Mouse (Mus musculus) kidney, adult 18-20 months (tissue): ENCODE measurements around the gene Col4a2.

ENCODE experiments used
- DNase-seq: peaks from one replicate; pipeline ENCODE4 v3.0.0; 2021

Gene Col4a2

GRCm38 (mm10) chr8:11362278-11363214 is 49.9 kb downstream of the Col4a2 start:
- peak; percentile 22 for DNase-seq

GRCm38 (mm10) chr8:11363340-11364126 is 50.9 kb downstream of the Col4a2 start:
- no peak for DNase-seq

- DNase-seq: no peak
These were observed 53.6 kb downstream of the Col4a2 start for GRCm38 (mm10) chr8:11366251-11366650.

- DNase-seq: no peak
These were observed 54.1 kb downstream of the Col4a2 start for GRCm38 (mm10) chr8:11366741-11367140.

- DNase-seq: no peak
These were observed 55.1 kb downstream of the Col4a2 start for GRCm38 (mm10) chr8:11367670-11368069.

GRCm38 (mm10) chr8:11369526-11370203 is 57.1 kb downstream of the Col4a2 start:
- DNase-seq: peak; percentile 28

GRCm38 (mm10) chr8:11371347-11371746 is 58.7 kb downstream of the Col4a2 start:
- DNase-seq: no peak

GRCm38 (mm10) chr8:11372080-11372479 is 59.5 kb downstream of the Col4a2 start:
- DNase-seq: no peak

- DNase-seq: no peak
These were observed 61.2 kb downstream of the Col4a2 start for GRCm38 (mm10) chr8:11373643-11374325.

- DNase-seq: no peak
These were observed 61.9 kb downstream of the Col4a2 start for GRCm38 (mm10) chr8:11374326-11375076.

GRCm38 (mm10) chr8:11375749-11376438 is 63.3 kb downstream of the Col4a2 start:
- DNase-seq: no peak

GRCm38 (mm10) chr8:11377391-11378210 is 65.0 kb downstream of the Col4a2 start:
- no peak for DNase-seq

- DNase-seq: no peak
These were observed 67.0 kb downstream of the Col4a2 start for GRCm38 (mm10) chr8:11379590-11379989.

GRCm38 (mm10) chr8:11381544-11381943 is 68.9 kb downstream of the Col4a2 start:
- no peak for DNase-seq

GRCm38 (mm10) chr8:11382059-11382810 is 69.6 kb downstream of the Col4a2 start:
- DNase-seq: no peak

- DNase-seq: no peak
These were observed 70.3 kb downstream of the Col4a2 start for GRCm38 (mm10) chr8:11382933-11383332.

- no peak for DNase-seq
These were observed 70.8 kb downstream of the Col4a2 start for GRCm38 (mm10) chr8:11383379-11383778.

- no peak for DNase-seq
These were observed 72.2 kb downstream of the Col4a2 start for GRCm38 (mm10) chr8:11384841-11385240.

- DNase-seq: no peak
These were observed 72.8 kb downstream of the Col4a2 start for GRCm38 (mm10) chr8:11385272-11385905.
